Mouse (Mus musculus): ENCODE data around the gene Yipf7. TPM values are rescaled to one million over a fixed set of nuclear protein-coding genes. Genes with fewer than 3 reads are reported as not detected.

The Yipf7 gene
- total RNA-seq (2021) = not detected
- polyA plus RNA-seq (2012; rRNA removed) = not detected in 2 replicates
- long read RNA-seq = 0 reads

GRCm38 (mm10) chr5:69542489-69542888 is at the start of gene Yipf7:
Yipf7 (minus strand) TSS chr5:69542648.
- no peak for DNase-seq

DNA sequence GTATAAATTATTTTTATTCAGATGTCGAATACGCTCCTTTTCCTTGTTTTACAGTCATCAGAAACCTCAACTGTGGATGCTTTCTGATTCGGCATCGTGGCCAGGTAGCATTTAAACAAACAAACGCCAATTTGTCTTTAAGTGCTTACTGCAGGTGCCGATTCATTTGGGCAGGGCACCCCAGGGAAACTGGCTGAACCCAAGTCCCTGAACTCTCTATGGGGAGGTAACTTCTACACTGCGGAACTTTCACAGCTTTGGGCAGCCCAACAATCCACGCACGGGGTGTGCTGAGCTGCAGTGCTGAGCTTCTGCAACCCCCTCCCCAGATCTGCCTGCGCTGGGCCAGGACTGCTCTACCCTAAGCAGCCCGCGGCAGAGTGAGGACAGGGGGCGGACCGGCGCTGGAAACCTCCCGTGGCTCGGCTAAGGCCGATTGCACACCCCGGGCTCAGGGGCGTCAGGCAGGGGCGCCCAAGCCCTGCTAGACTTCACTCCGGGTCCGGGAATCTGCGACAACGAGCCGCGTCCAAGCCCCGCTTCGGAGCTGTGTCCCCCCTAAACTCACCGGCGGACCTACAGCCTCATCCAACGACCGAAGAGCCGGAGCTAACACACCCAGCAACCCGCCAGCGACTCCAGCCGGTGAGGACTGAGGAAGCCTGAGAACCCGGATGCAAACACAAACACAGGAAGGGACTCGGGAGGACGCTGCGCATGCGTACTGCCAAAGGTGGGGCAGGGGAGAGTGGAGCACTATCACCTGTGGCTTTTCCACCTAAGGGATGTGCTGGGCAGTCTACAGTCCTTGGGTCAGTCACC is 49.4 kb upstream of the Yipf7 start, which contains the start of gene Gnpda2:
Gene Gnpda2 (minus strand): TSS at position 701 of the 822 bp plus-strand sequence.
- peak; percentile 91 for DNase-seq

DNA sequence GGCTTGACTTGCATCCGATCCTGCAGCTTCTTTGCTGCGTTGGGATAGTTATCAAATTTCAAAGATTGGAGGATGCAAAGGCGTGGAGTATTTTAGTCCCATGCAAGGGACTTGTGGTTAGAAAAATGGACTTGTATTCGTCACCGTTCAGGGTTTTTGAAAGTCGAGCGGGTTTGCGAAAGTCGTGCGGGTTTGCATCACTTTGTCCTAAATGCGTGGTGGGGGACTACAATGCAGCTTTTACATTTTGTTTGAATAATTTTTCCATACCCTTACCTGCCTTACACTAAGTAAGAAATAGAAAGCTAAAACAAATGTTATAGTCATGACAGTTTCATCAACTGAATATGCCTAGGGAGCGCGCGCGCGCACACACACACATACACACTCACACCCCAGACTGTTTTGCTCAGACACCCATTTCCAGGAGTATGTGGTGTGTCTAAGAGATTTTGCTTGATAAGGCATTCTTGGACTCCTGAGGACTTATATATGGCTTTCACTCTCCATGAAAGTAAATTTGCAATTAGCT is 15.0 kb upstream of the Yipf7 start:
- DNase-seq = no peak

- peak; percentile 96 for DNase-seq
Measured at GRCm38 (mm10) chr5:69556628-69557403, 14.4 kb upstream of the Yipf7 start, which contains the start of gene Guf1. Guf1 (plus strand) TSS chr5:69556923.

- no peak for DNase-seq
Measured at GRCm38 (mm10) chr5:69541680-69542079, 768 bp downstream of the Yipf7 start.

GRCm38 (mm10) chr5:69523944-69524343 is 18.5 kb downstream of the Yipf7 start:
- no peak for DNase-seq

GRCm38 (mm10) chr5:69522064-69522463 is 20.4 kb downstream of the Yipf7 start:
- no peak for DNase-seq

DNA sequence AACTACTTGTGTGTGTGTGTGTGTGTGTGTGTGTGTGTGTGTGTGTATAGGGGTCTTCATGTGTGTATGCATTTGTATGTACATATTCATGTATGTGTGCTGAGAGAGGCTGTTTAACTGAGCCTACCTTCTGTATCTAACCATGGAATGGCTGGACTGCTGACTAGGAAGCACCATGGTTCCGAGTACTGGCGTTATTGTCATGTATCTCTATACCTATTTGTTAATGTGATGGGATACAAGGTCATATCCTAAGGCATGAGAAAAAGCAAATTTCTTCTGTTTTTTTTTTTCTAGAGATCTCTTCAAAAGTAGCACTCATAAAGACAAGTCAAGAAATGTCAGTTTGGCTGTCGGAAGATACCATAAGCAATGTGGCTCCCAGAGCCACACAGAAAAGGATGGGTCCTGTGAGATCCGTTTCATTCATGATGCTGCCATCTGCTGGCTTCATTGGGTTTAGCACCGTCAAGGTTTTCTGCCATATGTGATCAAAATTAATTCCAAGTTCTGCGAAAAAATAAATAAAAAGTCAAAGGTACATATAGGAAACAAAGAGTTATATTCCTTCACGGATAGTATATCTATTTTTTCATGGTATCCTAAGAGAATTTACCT is 21.7 kb downstream of the Yipf7 start:
- DNase-seq = peak; percentile 31

- no peak for DNase-seq
Measured at GRCm38 (mm10) chr5:69512203-69512602, 30.2 kb downstream of the Yipf7 start.

DNA sequence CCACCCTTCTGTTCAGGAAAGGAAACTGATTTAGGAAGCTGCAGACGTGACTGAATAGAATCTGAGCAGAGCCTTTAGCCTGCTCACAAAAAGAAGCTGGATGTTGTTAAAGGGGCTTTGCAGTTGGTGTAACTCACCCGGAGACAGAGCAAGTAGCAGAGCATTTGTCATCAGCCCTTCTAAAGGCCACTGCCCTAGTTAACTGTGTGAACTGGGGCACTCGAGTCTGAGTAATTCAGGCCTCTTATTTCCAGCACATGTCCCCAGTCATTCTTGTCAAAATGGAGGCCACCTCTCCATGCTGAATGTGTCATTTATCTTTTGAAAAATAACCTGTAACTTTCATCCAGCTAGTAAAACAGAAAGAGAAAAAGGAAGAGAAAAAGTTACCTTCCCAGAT is 30.8 kb downstream of the Yipf7 start:
- DNase-seq = peak; percentile 8

- no peak for DNase-seq
Measured at GRCm38 (mm10) chr5:69507045-69507444, 35.4 kb downstream of the Yipf7 start.

- no peak for DNase-seq
Measured at GRCm38 (mm10) chr5:69489046-69489445, 53.4 kb downstream of the Yipf7 start.

GRCm38 (mm10) chr5:69467520-69467919 is 74.9 kb downstream of the Yipf7 start:
- DNase-seq = no peak

Other genes with a start within 250 kb of the Yipf7 start
- under 1 TPM; 0.28 to 0.40 TPM for gene Kctd8, start 201.0 kb downstream of the Yipf7 start, total RNA-seq (2021)
- 1.0 and 1.3 TPM in 2 replicates for gene Kctd8, start 201.0 kb downstream of the Yipf7 start, polyA plus RNA-seq (2012; rRNA removed)
- gene Guf1, start 14.3 kb upstream of the Yipf7 start, total RNA-seq (2021) = 10 to 100 TPM; 16.5 to 20.0 TPM
- 21.0 and 27.1 TPM in 2 replicates for gene Guf1, start 14.3 kb upstream of the Yipf7 start, polyA plus RNA-seq (2012; rRNA removed)
- gene Gnpda2, start 49.7 kb upstream of the Yipf7 start, total RNA-seq (2021) = 10 to 100 TPM; 18.3 to 22.2 TPM
- gene Gnpda2, start 49.7 kb upstream of the Yipf7 start, polyA plus RNA-seq (2012; rRNA removed) = 6.3 and 11.3 TPM in 2 replicates

All from adrenal gland, adult 2 months (tissue).